Mouse (Mus musculus) CH12.LX (cell line): ENCODE measurements around the gene Gucy1a1. TPM values are rescaled to one million over a fixed set of nuclear protein-coding genes. Genes with fewer than 3 reads are reported as not detected.

Experiments
- DNase-seq: peaks from one replicate; pipeline ENCODE4 v3.0.0-alpha.2; 2013; ENCODE audit errors: extremely low read depth
- H3K27ac ChIP-seq: 2 replicates; pipeline ENCODE4 v1.5.1; 2012; ENCODE audit warnings: low read depth, mild to moderate bottlenecking, control low read depth, moderate library complexity; ENCODE audit not compliant: insufficient read depth
- H3K27me3 ChIP-seq: replicated peaks from 2 replicates; pipeline ENCODE3; 2012; ENCODE audit warnings: inconsistent platforms
- H3K36me3 ChIP-seq, 2 experiments: replicated peaks in 1 of 2; 2 replicates each; pipeline versions ENCODE3 to v1.6.1; 2012; ENCODE audit warnings: inconsistent platforms in 1 of 2, low read length in 1 of 2, mild to moderate bottlenecking in 1 of 2, mixed read lengths in 1 of 2, moderate library complexity in 1 of 2; ENCODE audit not compliant: control insufficient read depth in 1 of 2, insufficient read depth in 1 of 2
- H3K4me1 ChIP-seq, 2 experiments: 2 replicates each; pipeline ENCODE4 v1.6.1; 2012; ENCODE audit warnings: inconsistent platforms in 1 of 2, moderate library complexity in 1 of 2; ENCODE audit not compliant: insufficient read depth in 2 of 2, control insufficient read depth in 1 of 2
- H3K4me2 ChIP-seq: 2 replicates; pipeline ENCODE4 v1.6.1; 2012; ENCODE audit warnings: low read depth, mild to moderate bottlenecking, control low read depth; ENCODE audit not compliant: poor library complexity, insufficient read depth, severe bottlenecking
- H3K4me3 ChIP-seq, 3 experiments: fragments of 150-350 bp in 1 of 3; sonication (generic) in 1 of 3; replicated peaks in 1 of 3; 2 replicates each; pipeline versions ENCODE3 to v1.5.1; 2011 to 2012; ENCODE audit warnings: low read depth in 2 of 3, low read length in 2 of 3, mild to moderate bottlenecking in 2 of 3, moderate library complexity in 2 of 3, control low read depth in 1 of 3, improper control_type of control experiment in 1 of 3, inconsistent platforms in 1 of 3, mixed read lengths in 1 of 3; ENCODE audit not compliant: poor library complexity in 1 of 3
- H3K79me2 ChIP-seq: replicated peaks from 2 replicates; pipeline ENCODE4 v1.6.1; 2012; ENCODE audit warnings: mild to moderate bottlenecking, moderate library complexity; ENCODE audit not compliant: control insufficient read depth, poor library complexity, insufficient read depth, severe bottlenecking; ENCODE audit errors: extremely low read depth
- H3K9ac ChIP-seq: 2 replicates; pipeline ENCODE4 v1.6.1; 2012; ENCODE audit warnings: low read depth, mild to moderate bottlenecking, control low read depth, moderate library complexity; ENCODE audit not compliant: insufficient read depth
- H3K9me3 ChIP-seq: replicated peaks from 2 replicates; pipeline ENCODE3; 2012; ENCODE audit warnings: low read length, inconsistent platforms, mixed read lengths
- CHD2 ChIP-seq: IDR thresholded peaks from 2 replicates; pipeline ENCODE4 v1.6.1; 2011; ENCODE audit warnings: low read length, improper control_type of control experiment
- CTCF ChIP-seq, 2 experiments: IDR thresholded peaks in 1 of 2; conservative IDR thresholded peaks in 1 of 2; 2 replicates each; pipeline ENCODE4 v1.5.1; 2011 to 2012; ENCODE audit warnings: low read depth in 2 of 2, low read length in 2 of 2, improper control_type of control experiment in 1 of 2, inconsistent platforms in 1 of 2, mild to moderate bottlenecking in 1 of 2, moderate library complexity in 1 of 2
- EP300 ChIP-seq: IDR thresholded peaks from 2 replicates; pipeline ENCODE4 v1.6.1; 2011; ENCODE audit warnings: low read length, improper control_type of control experiment
- ETS1 ChIP-seq: conservative IDR thresholded peaks from 2 replicates; pipeline ENCODE4 v1.6.1; 2012; ENCODE audit warnings: low read depth, mild to moderate bottlenecking, inconsistent platforms, low read length, improper control_type of control experiment, moderate library complexity
- GABPA ChIP-seq: IDR thresholded peaks from 2 replicates; pipeline ENCODE4 v1.6.1; 2012; ENCODE audit warnings: low read depth, low read length, improper control_type of control experiment, inconsistent platforms; ENCODE audit not compliant: insufficient replicate concordance
- IRF4 ChIP-seq: IDR thresholded peaks from 2 replicates; pipeline ENCODE4 v1.6.1; 2014; ENCODE audit warnings: low read depth, mild to moderate bottlenecking, inconsistent platforms, low read length, improper control_type of control experiment
- JUND ChIP-seq: conservative IDR thresholded peaks from 2 replicates; pipeline ENCODE4 v1.6.1; 2011; ENCODE audit warnings: low read depth, low read length, improper control_type of control experiment
- MAFK ChIP-seq: IDR thresholded peaks from 2 replicates; pipeline ENCODE4 v1.6.1; 2011; ENCODE audit warnings: low read length, improper control_type of control experiment; ENCODE audit not compliant: insufficient replicate concordance
- MEF2A ChIP-seq: IDR thresholded peaks from 2 replicates; pipeline ENCODE4 v1.6.1; 2014; ENCODE audit warnings: low read depth, mild to moderate bottlenecking, inconsistent platforms, low read length, improper control_type of control experiment, borderline replicate concordance
- NRF1 ChIP-seq: IDR thresholded peaks from 2 replicates; pipeline ENCODE4 v1.6.1; 2014; ENCODE audit warnings: low read depth, mild to moderate bottlenecking, inconsistent platforms, low read length, improper control_type of control experiment, moderate library complexity
- PAX5 ChIP-seq: IDR thresholded peaks from 2 replicates; pipeline ENCODE4 v1.6.1; 2012; ENCODE audit warnings: low read length, inconsistent platforms, mixed read lengths
- POLR2A ChIP-seq: IDR thresholded peaks from 2 replicates; pipeline ENCODE4 v1.6.1; 2011; ENCODE audit warnings: low read depth, mild to moderate bottlenecking, improper control_type of control experiment, low read length
- POLR2AphosphoS2 ChIP-seq: IDR thresholded peaks from 2 replicates; pipeline ENCODE4 v1.6.1; 2011; ENCODE audit warnings: low read depth, low read length, improper control_type of control experiment
- SIN3A ChIP-seq: IDR thresholded peaks from 2 replicates; pipeline ENCODE4 v1.6.1; 2012; ENCODE audit warnings: low read length, improper control_type of control experiment, inconsistent platforms
- SMC3 ChIP-seq: IDR thresholded peaks from 2 replicates; pipeline ENCODE4 v1.6.1; 2011; ENCODE audit warnings: low read depth, low read length, improper control_type of control experiment
- TBP ChIP-seq: conservative IDR thresholded peaks from 2 replicates; pipeline ENCODE4 v1.6.1; 2011; ENCODE audit warnings: low read depth, low read length, improper control_type of control experiment
- UBTF ChIP-seq: IDR thresholded peaks from 2 replicates; pipeline ENCODE4 v1.6.1; 2012; ENCODE audit warnings: low read depth, mild to moderate bottlenecking, inconsistent platforms, low read length, improper control_type of control experiment, moderate library complexity
- USF1 ChIP-seq: IDR thresholded peaks from 2 replicates; pipeline ENCODE4 v1.6.1; 2014; ENCODE audit warnings: low read depth, mild to moderate bottlenecking, inconsistent platforms, low read length, improper control_type of control experiment
- ZMIZ1 ChIP-seq: IDR thresholded peaks from 2 replicates; pipeline ENCODE4 v1.6.1; 2012; ENCODE audit warnings: low read depth, mild to moderate bottlenecking, inconsistent platforms, low read length, improper control_type of control experiment
- ZNF384 ChIP-seq: IDR thresholded peaks from 2 replicates; pipeline ENCODE4 v1.6.1; 2012; ENCODE audit warnings: low read depth, low read length, improper control_type of control experiment, inconsistent platforms
- dilution Hi-C: fragments of 300-500 bp; cut with MboI; formaldehyde crosslinking; loops from 2 replicates; pipeline ENCODE4 v1.14.3; 2020; ENCODE audit warnings: low sequenced_read_pairs; ENCODE audit not compliant: extremely low pct_unique_long_range_greater_than_20kb, extremely low pct_ligation_motif_present
- in situ Hi-C: fragments of 300-500 bp; cut with MboI; formaldehyde crosslinking; loops from 3 replicates; pipeline ENCODE4 v1.14.3; 2019; ENCODE audit warnings: low sequenced_read_pairs, low pct_ligation_motif_present, low pct_unique_long_range_greater_than_20kb, mixed read lengths
- polyA plus RNA-seq: library from polyadenylated mRNA; unstranded; fragments of >175 nt; gene quantifications from 2 replicates; pipeline ENCODE4 v1.2.1, GENCODE M21; 2012; ENCODE audit warnings: low read depth; ENCODE audit not compliant: insufficient read length
- total RNA-seq, 2 experiments: library from RNA; depleted of rRNA; stranded (reverse); fragments of 300-350 nt in 1 of 2; fragments of >200 nt in 1 of 2; gene quantifications; 2 replicates each; pipeline ENCODE4 v1.2.3; 2012 to 2014

Gene Gucy1a1
- total and polyA plus RNA-seq, 3 experiments = not detected

GRCm38 (mm10) chr3:82129258-82129657 is 16.3 kb downstream of the Gucy1a1 start:
- in situ Hi-C loops = no loop called here
- H3K27me3 ChIP-seq = no peaks in the 10 kb centered on the region

GRCm38 (mm10) chr3:82124567-82124966 is 21.0 kb downstream of the Gucy1a1 start:
- Histone ChIP-seq H3K9me3 (no peaks in the 10 kb centered on the region), H3K27ac (no peak overlapping the region), H3K9ac (no peak overlapping the region), H3K79me2 (no peaks in the 10 kb centered on the region), H3K4me3 (no peak overlapping the region), H3K4me2 (no peak overlapping the region), H3K4me1 (no peaks in the 10 kb centered on the region), H3K36me3 (no peaks in the 10 kb centered on the region), H3K27me3 (no peaks in the 10 kb centered on the region)
- DNase-seq = no peak
- in situ Hi-C loops = no loop called here
- TF ChIP-seq ZNF384 = no peak
- TF ChIP-seq ETS1 = no peak
- no peak for TF ChIP-seq CHD2
- no peak for TF ChIP-seq POLR2AphosphoS2
- no peak for TF ChIP-seq JUND
- no peak for TF ChIP-seq MAFK
- no peak for TF ChIP-seq POLR2A
- no peak for TF ChIP-seq NRF1
- TF ChIP-seq CTCF (conservative IDR thresholded peaks at IDR 0.05 in 1 of 2, IDR thresholded peaks at IDR 0.05 in 1 of 2; ENCODE audit: low read depth in 2 of 2, low read length in 2 of 2) = no peak
- dilution Hi-C loops = no loop called here

More at GRCm38 (mm10) chr3:82129258-82129657, 16.3 kb downstream of the Gucy1a1 start:
- dilution Hi-C loops = no loop called here
- DNase-seq = no peak
- Histone ChIP-seq H3K9ac (no peak overlapping the region), H3K4me2 (no peak overlapping the region), H3K4me1 (no peaks in the 10 kb centered on the region), H3K9me3 (no peaks in the 10 kb centered on the region), H3K27ac (no peak overlapping the region), H3K36me3 (no peaks in the 10 kb centered on the region), H3K79me2 (no peaks in the 10 kb centered on the region), H3K4me3 (no peak overlapping the region)
- no peak for TF ChIP-seq SMC3
- TF ChIP-seq USF1 = no peak
- no peak for TF ChIP-seq ZMIZ1
- TF ChIP-seq POLR2A = no peak
- TF ChIP-seq CHD2 = no peak
- TF ChIP-seq PAX5 = no peak
- no peak for TF ChIP-seq TBP
- no peak for TF ChIP-seq UBTF
- TF ChIP-seq GABPA = no peak
- TF ChIP-seq SIN3A = no peak
- TF ChIP-seq EP300 = no peak
- no peak for TF ChIP-seq MEF2A
- TF ChIP-seq JUND = no peak
- no peak for TF ChIP-seq IRF4
